Mouse (Mus musculus) kidney, adult 2 months (tissue): ENCODE measurements around the gene Sh3bgr.

Experiments
- CTCF ChIP-seq: fragments of 200-500 bp; conservative IDR thresholded peaks from 2 replicates; pipeline ENCODE4 v1.5.1; 2011; ENCODE audit warnings: low read depth, mild to moderate bottlenecking, control low read depth, low read length, moderate library complexity, mixed read lengths; ENCODE audit not compliant: insufficient read depth, insufficient read length
- POLR2A ChIP-seq: fragments of 200-500 bp; IDR thresholded peaks from one replicate; pipeline ENCODE4 v1.6.1; 2011; ENCODE audit warnings: low read depth, low read length, control low read depth

GRCm38 (mm10) chr16:96156019-96156418, 44.2 kb upstream of the Sh3bgr start:
- no peak for TF ChIP-seq CTCF
- no peak for TF ChIP-seq POLR2A
